Mouse (Mus musculus) kidney, adult 2 months (tissue): Measurements from ENCODE around the gene Acrbp. TPM values are rescaled to one million over a fixed set of nuclear protein-coding genes. Genes with fewer than 3 reads are reported as not detected.
"Not testable (repeated sequence)": the region's sequence is repeated elsewhere in the genome, so short reads cannot be mapped to it uniquely, and the experiment has no call there.

Experiments used
- DNase-seq: peaks from one replicate; pipeline ENCODE4 v3.0.0; 2021
- H3K27ac ChIP-seq: fragments of 200-500 bp; 2 replicates; pipeline ENCODE4 v1.5.1; 2012; ENCODE audit warnings: low read depth, low read length, control low read depth, inconsistent platforms; ENCODE audit not compliant: insufficient read depth
- H3K27me3 ChIP-seq: fragments of 200-500 bp; replicated peaks from 2 replicates; pipeline ENCODE4 v1.6.1; 2012; ENCODE audit warnings: mild to moderate bottlenecking, moderate library complexity, low read length, inconsistent platforms; ENCODE audit not compliant: control insufficient read depth, insufficient read depth
- H3K36me3 ChIP-seq: fragments of 200-500 bp; 2 replicates; pipeline ENCODE4 v1.6.1; 2012; ENCODE audit warnings: mild to moderate bottlenecking, moderate library complexity, low read length, inconsistent platforms; ENCODE audit not compliant: control insufficient read depth, insufficient read depth
- H3K4me1 ChIP-seq: fragments of 200-500 bp; 2 replicates; pipeline ENCODE4 v1.6.1; 2011; ENCODE audit warnings: low read length; ENCODE audit not compliant: control insufficient read depth, insufficient read depth
- H3K4me3 ChIP-seq: fragments of 200-500 bp; 2 replicates; pipeline ENCODE4 v1.5.1; 2011; ENCODE audit warnings: mild to moderate bottlenecking, low read depth, low read length, control low read depth; ENCODE audit not compliant: insufficient read depth
- CTCF ChIP-seq: fragments of 200-500 bp; conservative IDR thresholded peaks from 2 replicates; pipeline ENCODE4 v1.5.1; 2011; ENCODE audit warnings: low read depth, mild to moderate bottlenecking, control low read depth, low read length, moderate library complexity, mixed read lengths; ENCODE audit not compliant: insufficient read depth, insufficient read length
- POLR2A ChIP-seq: fragments of 200-500 bp; IDR thresholded peaks from one replicate; pipeline ENCODE4 v1.6.1; 2011; ENCODE audit warnings: low read depth, low read length, control low read depth
- WGBS: fragments of 180-500 bp; shearing (Covaris S2); methylation state at CpG from one replicate; pipeline ENCODE4 v1.1.7; 2018; 5-methylcytosine and 5-hydroxymethylcytosine counted together
- polyA plus RNA-seq: library from polyadenylated mRNA; depleted of rRNA; stranded (reverse); fragments of >200 nt; gene quantifications from 2 replicates; pipeline ENCODE4 v1.2.3, GENCODE M21; 2012

The Acrbp gene
- polyA plus RNA-seq, 1 experiment = 14.3 TPM

DNA sequence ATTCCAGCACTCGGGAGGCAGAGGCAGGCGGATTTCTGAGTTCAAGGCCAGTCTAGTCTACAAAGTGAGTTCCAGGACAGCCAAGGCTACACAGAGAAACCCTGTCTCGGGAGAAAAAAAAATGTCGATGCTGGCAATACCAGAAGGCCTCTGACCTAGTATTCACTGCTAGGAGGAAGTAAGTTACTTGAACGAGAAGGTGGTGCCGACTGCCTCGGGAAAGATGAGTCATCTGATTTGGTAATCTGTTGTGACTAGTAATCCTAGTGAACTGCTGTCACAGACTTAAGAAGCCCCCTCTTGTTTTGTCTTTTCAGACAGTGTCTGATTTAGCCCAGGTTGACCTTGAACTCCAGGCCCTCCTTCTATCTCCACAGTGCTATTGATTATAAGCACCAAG is 8.4 kb upstream of the Acrbp start:
- DNase-seq = peak; percentile 10
- H3K27me3 ChIP-seq = no peaks in the 10 kb centered on the region
- H3K27ac ChIP-seq = no peak overlapping the region
- WGBS = 51% methylated on average over 7 of the region's 7 CpGs
- H3K4me3 ChIP-seq = no peak overlapping the region
- H3K4me1 ChIP-seq = peaks cover 5% of the 10 kb centered on the region; the same call in 1 of the 2 replicates
- peaks cover 5% of the 10 kb centered on the region for H3K36me3 ChIP-seq
- TF ChIP-seq CTCF (no peak), POLR2A (no peak)

DNA sequence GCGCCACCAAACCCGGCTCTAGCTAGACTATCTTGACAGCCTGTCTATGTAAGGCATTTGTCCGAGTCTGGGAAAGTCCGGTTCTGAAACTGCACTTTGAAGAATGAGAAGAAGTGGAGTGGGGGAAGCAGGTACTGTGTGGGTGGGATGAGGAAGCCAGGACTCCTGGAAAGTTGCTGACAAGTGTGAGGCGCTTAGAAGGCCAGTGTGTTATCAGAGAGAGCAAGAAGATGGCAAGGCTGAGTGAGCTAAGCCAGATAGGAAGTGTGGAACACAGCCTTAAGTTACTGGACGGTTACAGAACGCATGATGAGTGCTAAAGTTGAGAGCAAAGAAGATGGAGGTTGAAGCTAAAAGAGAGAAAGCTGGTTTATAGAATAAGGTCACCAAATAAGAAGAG is 7.4 kb upstream of the Acrbp start:
- H3K27me3 ChIP-seq = no peaks in the 10 kb centered on the region
- peaks cover 3% of the 10 kb centered on the region for H3K36me3 ChIP-seq
- no peak overlapping the region for H3K4me3 ChIP-seq
- TF ChIP-seq POLR2A (no peak), CTCF (no peak)
- no peak overlapping the region for H3K27ac ChIP-seq
- DNase-seq = no peak
- WGBS = 85% methylated on average over 7 of the region's 7 CpGs
- peaks cover 5% of the 10 kb centered on the region; the same call in 1 of the 2 replicates for H3K4me1 ChIP-seq

DNA sequence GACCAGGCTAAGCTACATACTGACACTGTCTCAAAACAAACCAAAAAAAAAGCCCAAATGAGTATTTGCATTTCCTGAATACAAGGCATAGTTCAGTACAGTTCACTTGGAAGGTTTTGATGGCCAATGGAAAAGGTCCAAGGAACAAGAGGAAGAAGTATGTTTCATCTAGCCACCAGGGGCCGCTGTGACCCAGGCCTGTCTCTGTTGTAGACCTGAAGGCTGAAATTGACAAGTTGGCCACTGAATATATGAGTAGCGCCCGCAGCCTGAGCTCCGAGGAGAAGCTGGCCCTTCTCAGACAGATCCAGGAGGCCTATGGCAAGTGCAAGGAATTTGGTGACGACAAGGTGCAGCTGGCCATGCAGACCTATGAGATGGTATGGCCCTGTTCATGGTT is 2.8 kb upstream of the Acrbp start:
- 27% methylated on average over 5 of the region's 5 CpGs for WGBS
- Histone ChIP-seq H3K4me1 (no peaks in the 10 kb centered on the region), H3K4me3 (no peak overlapping the region), H3K27me3 (no peaks in the 10 kb centered on the region), H3K27ac (no peak overlapping the region), H3K36me3 (peaks cover 3% of the 10 kb centered on the region)
- TF ChIP-seq POLR2A (no peak), CTCF (peak; percentile 87)
- peak; percentile 88 for DNase-seq

DNA sequence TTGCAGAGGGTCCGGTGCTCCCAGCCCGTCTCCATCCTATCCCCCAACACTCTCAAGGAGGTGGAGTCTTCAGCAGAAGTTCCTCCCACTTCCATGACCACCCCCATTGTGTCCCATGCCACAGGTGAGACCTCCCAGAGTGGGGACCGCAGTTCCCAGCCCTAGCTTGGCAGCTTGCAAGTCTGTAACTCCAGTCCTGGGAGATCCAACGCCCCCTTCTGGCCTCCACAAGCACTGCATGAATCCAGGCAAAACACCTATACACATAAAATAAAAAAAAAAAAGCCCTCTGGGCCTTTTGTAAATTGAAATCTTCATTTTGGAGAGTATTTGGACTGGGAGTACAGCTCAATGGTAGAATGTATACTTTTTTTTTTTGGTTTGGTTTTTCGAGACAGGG is 1.7 kb downstream of the Acrbp start:
- Histone ChIP-seq H3K36me3 (no peaks in the 10 kb centered on the region), H3K4me3 (no peak overlapping the region), H3K4me1 (no peaks in the 10 kb centered on the region), H3K27ac (no peak overlapping the region), H3K27me3 (no peaks in the 10 kb centered on the region)
- no peak for TF ChIP-seq POLR2A
- peak; percentile 38 for TF ChIP-seq CTCF
- 72% methylated on average over 5 of the region's 5 CpGs for WGBS
- no peak for DNase-seq

DNA sequence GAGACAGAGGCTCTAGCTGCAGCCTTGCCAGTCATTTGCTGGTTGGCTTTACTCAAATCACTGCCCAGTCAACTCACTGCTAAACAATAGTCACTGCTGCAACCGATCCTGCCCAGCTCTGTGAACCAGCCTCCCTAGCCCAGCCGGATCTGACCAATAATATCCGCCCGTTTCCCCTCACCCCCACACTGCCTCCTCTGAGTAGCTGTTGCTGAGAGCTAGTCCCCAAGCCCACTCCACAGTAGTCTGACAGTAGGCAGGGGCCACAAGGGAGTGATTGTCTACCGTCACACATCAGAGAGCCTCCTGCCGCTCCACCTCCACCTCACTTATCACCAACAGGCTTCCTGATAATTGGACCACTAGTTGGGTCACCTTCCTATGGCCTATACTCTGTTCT is 12.0 kb downstream of the Acrbp start:
- Histone ChIP-seq H3K4me1 (no peaks in the 10 kb centered on the region), H3K27me3 (no peaks in the 10 kb centered on the region), H3K36me3 (no peaks in the 10 kb centered on the region), H3K27ac (no peak overlapping the region), H3K4me3 (no peak overlapping the region)
- TF ChIP-seq CTCF (no peak), POLR2A (no peak)
- 39% methylated on average over 6 of the region's 6 CpGs for WGBS
- no peak for DNase-seq

DNA sequence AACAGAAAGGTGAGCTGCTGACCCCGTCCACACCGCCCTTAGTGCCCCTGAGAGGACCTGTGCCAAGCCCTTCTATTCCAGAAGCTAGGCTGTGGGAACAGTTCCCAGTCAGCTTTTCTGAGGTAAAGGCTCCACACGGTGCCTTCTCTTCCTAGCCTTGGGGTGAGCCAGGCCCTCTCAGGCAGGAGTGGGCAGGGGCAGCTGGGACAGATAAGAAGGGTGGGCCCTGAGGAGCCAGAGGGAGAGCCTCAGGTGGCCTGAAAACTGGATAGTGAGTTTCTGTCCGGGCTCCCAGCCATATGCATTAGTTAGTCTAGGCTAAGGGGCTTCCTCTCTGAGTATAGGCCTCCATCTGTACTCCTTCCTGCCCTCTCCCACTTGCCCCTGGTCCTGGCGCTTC is 13.0 kb downstream of the Acrbp start:
- Histone ChIP-seq H3K4me1 (no peaks in the 10 kb centered on the region), H3K4me3 (no peak overlapping the region), H3K36me3 (no peaks in the 10 kb centered on the region), H3K27ac (no peak overlapping the region), H3K27me3 (no peaks in the 10 kb centered on the region)
- 86% methylated on average over 5 of the region's 5 CpGs for WGBS
- TF ChIP-seq POLR2A = no peak
- no peak for TF ChIP-seq CTCF
- no peak for DNase-seq

DNA sequence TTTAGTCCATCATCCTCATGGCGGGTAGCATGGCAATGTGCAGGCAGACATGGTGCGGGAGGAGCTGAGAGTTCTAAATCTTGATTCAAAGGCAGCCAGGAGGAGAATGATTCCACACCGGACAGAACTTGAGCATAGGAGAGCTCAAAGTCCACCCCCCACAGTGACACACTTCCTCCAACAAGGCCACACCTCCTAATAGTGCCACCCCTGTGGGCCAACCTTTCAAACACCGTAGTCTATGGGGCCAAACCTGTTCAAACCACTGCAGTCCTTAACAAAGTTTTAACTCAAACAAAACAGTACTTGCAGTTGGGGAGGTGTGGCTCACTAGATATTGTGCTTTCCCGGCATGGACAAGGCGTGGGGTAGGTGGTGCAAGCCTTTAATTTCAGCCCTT is 14.4 kb downstream of the Acrbp start:
- Histone ChIP-seq H3K36me3 (no peaks in the 10 kb centered on the region), H3K27me3 (no peaks in the 10 kb centered on the region), H3K27ac (no peak overlapping the region), H3K4me3 (no peak overlapping the region), H3K4me1 (no peaks in the 10 kb centered on the region)
- no peak for TF ChIP-seq POLR2A
- peak; percentile 34 for DNase-seq
- WGBS = 79% methylated on average over 6 of the region's 6 CpGs

DNA sequence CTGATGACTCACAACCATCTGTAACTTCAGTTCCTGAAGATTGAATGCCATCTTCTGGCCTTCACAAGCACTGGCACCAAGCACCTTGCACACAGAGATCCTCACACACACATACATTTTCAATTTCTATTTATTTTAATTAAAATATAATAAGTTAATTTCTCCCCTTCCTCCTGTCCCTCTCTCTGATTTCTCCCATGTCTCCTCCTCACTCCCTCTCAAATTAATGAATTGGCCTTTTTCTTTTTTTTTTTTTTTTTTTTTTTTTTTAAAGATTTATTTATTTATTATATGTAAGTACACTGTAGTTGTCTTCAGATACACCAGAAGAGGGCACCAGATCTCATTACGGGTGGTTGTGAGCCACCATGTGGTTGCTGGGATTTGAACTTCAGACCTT is 15.7 kb downstream of the Acrbp start:
- H3K4me3 ChIP-seq, H3K27ac ChIP-seq, H3K4me1 ChIP-seq, DNase-seq, H3K36me3 ChIP-seq, H3K27me3 ChIP-seq: not testable (repeated sequence)
- WGBS = no CpG with 5 or more reads among the region's 1 CpGs

DNA sequence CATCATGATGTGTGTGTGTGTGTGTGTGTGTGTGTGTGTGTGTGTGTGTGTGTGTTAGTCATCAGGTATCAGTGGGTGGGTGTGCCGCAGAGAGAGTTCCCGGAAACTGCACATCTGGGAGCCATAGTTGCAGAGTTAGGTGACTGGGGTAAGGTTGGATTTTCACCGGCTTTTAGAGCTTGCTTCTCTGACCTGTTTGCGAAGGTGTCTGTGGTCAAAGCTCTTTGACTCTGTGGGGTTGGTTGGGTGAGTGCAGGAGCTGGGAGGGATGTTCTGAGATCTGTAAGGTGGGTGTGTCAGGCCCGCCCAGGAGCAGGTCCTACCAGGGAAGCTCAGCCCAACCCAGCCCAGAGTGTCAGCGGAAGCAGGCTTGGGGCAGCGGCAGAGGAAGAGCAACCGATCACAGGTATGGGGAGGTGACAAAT is 18.1 kb downstream of the Acrbp start, which contains the start of gene Lpar5:
Lpar5 (plus strand) TSS at position 350 of the 425 bp plus-strand sequence.
- no peak for TF ChIP-seq POLR2A
- no peak for TF ChIP-seq CTCF
- no peak for DNase-seq
- WGBS = 64% methylated on average over 8 of the region's 8 CpGs
- no peaks in the 10 kb centered on the region for H3K4me1 ChIP-seq
- H3K36me3 ChIP-seq = no peaks in the 10 kb centered on the region
- no peak within 1 kb of the TSS for H3K4me3 ChIP-seq
- no peak within 1 kb of the TSS for H3K27ac ChIP-seq
- no peaks in the 10 kb centered on the region for H3K27me3 ChIP-seq
